Mouse (Mus musculus): ENCODE measurements around the gene Dcaf10. TPM values are rescaled to one million over a fixed set of nuclear protein-coding genes. Genes with fewer than 3 reads are reported as not detected.
"Not testable (repeated sequence)": the region's sequence is repeated elsewhere in the genome, so short reads cannot be mapped to it uniquely, and the experiment has no call there.

The Dcaf10 gene
- 10 to 100 TPM; 21.4 to 21.5 TPM for total RNA-seq (2021)
- long read RNA-seq, experiment 1, full-length matches to known transcripts, result 14 of 16 reads
- long read RNA-seq, experiment 1, partial matches to known transcripts, result 1 of 16 reads
- long read RNA-seq, experiment 1, other reads (novel, unspliced or antisense), result 1 of 16 reads
- long read RNA-seq, experiment 2, full-length matches to known transcripts, result 7 of 9 reads
- long read RNA-seq, experiment 2, partial matches to known transcripts, result 1 of 9 reads
- long read RNA-seq, experiment 2, other reads (novel, unspliced or antisense), result 1 of 9 reads

- DNase-seq (ENCODE audit: low spot score in 2 of 2), result peak; percentile 92 to 95
Observed at GRCm38 (mm10) chr4:45341669-45342249, at the start of gene Dcaf10. Gene Dcaf10, plus strand, starts transcription at chr4:45342101.

- DNase-seq (ENCODE audit: low spot score in 2 of 2), result peak; percentile 51 to 82
Observed at GRCm38 (mm10) chr4:45296662-45297564, 45.0 kb upstream of the Dcaf10 start, which contains the start of gene Trmt10b. Gene Trmt10b, plus strand, starts transcription at chr4:45297127.

- no peak for DNase-seq (ENCODE audit: low spot score in 2 of 2)
Observed at GRCm38 (mm10) chr4:45305536-45305935, 36.4 kb upstream of the Dcaf10 start.

GRCm38 (mm10) chr4:45308046-45308445 is 33.9 kb upstream of the Dcaf10 start:
- no peak for DNase-seq (ENCODE audit: low spot score in 2 of 2)

- no peak for DNase-seq (ENCODE audit: low spot score in 2 of 2)
Observed at GRCm38 (mm10) chr4:45308606-45309005, 33.3 kb upstream of the Dcaf10 start.

GRCm38 (mm10) chr4:45311056-45311455 is 30.8 kb upstream of the Dcaf10 start:
- no peak for DNase-seq (ENCODE audit: low spot score in 2 of 2)

GRCm38 (mm10) chr4:45320159-45320816 is 21.6 kb upstream of the Dcaf10 start:
- DNase-seq (ENCODE audit: low spot score in 2 of 2), result peak; percentile 83 to 86

- DNase-seq (ENCODE audit: low spot score in 2 of 2), result no peak
Observed at GRCm38 (mm10) chr4:45331139-45331538, 10.8 kb upstream of the Dcaf10 start.

GRCm38 (mm10) chr4:45332466-45332865 is 9.4 kb upstream of the Dcaf10 start:
- DNase-seq (ENCODE audit: low spot score in 2 of 2), result no peak

GRCm38 (mm10) chr4:45341226-45341625 is 675 bp upstream of the Dcaf10 start:
- DNase-seq (ENCODE audit: low spot score in 2 of 2), result no peak

GRCm38 (mm10) chr4:45342286-45343155 is 620 bp downstream of the Dcaf10 start, which contains the start of gene Exosc3:
Gene Exosc3, minus strand, starts transcription at chr4:45342732.
- no peak for DNase-seq (ENCODE audit: low spot score in 2 of 2)

- DNase-seq (ENCODE audit: low spot score in 2 of 2), result no peak
Observed at GRCm38 (mm10) chr4:45356653-45357052, 14.8 kb downstream of the Dcaf10 start.

- no peak for DNase-seq (ENCODE audit: low spot score in 2 of 2)
Observed at GRCm38 (mm10) chr4:45371261-45371660, 29.4 kb downstream of the Dcaf10 start.

- no peak for DNase-seq (ENCODE audit: low spot score in 2 of 2)
Observed at GRCm38 (mm10) chr4:45374879-45375278, 33.0 kb downstream of the Dcaf10 start.

GRCm38 (mm10) chr4:45376573-45376972 is 34.7 kb downstream of the Dcaf10 start:
- no peak for DNase-seq (ENCODE audit: low spot score in 2 of 2)

- DNase-seq (ENCODE audit: low spot score in 2 of 2), result not testable (repeated sequence)
Observed at GRCm38 (mm10) chr4:45380903-45381580, 39.1 kb downstream of the Dcaf10 start.

GRCm38 (mm10) chr4:45382133-45382532 is 40.2 kb downstream of the Dcaf10 start:
- not testable (repeated sequence) for DNase-seq (ENCODE audit: low spot score in 2 of 2)

GRCm38 (mm10) chr4:45387296-45387695 is 45.4 kb downstream of the Dcaf10 start:
- DNase-seq (ENCODE audit: low spot score in 2 of 2), result not testable (repeated sequence)

- DNase-seq (ENCODE audit: low spot score in 2 of 2), result no peak
Observed at GRCm38 (mm10) chr4:45392099-45392498, 50.2 kb downstream of the Dcaf10 start.

GRCm38 (mm10) chr4:45392572-45392971 is 50.7 kb downstream of the Dcaf10 start:
- DNase-seq (ENCODE audit: low spot score in 2 of 2), result no peak
